Mouse (Mus musculus): ENCODE data around the gene Rgs8.

The Rgs8 gene

DNA sequence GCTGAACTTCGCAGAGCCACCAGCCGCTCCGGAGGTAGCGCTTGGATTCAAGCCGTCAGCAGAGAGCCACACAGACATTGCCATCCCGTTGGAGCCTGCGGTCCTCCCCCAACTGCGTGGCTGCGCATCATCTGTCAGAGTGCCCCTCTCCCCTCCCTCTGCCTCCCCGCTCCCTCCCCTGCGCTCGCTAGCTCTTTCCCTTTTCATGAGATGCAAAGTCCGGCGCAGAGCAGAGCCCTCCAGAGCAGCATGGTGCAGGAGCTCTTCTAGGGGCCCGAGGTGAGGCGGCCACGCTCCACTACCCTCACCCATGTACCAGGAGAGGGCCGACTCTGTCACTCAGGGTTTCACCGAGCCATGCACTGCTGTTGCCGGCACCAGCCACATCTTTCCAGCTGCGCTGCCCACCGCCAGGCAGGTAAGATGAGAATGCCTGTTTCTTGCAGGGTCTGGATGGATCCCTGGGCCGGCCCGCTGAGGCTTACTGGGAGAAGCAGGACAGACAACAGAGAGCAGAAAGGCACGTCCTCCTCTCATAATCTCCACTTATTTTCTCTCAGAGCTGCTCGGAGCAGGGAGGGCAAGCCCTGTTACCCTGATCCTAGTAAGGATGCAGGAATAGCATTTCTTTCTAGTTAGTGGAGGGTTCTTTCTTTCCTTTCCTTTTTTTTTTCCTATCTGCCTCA lies at the start of gene Rgs8:
Gene Rgs8, plus strand, starts transcription at position 88 of the 686 bp plus-strand sequence.
- peak; percentile 74 for DNase-seq (ENCODE audit: low spot score)

DNA sequence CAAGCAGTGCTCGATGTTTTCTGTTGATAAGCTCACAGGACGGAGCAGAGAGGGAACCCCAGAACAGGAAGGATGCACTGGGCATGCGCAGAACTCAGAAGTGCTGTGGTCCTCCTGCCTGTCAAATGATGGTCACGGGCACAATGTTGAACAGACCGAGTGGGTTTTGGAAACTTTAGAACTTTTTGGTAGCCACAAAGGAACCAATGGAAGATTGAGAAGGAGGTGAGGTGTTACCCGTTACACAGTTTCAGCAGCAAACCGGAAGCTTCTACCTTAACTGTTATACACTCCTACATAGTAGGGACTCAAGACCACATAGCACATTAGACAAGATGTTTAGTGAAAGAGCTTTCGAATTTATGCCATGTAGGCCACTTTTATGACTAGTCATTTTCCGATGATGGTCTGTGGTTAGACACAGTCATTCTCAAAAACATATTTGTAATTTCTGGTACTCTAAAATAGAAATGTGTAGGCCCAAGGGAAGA lies 35.4 kb upstream of the Rgs8 start:
- no peak for DNase-seq (ENCODE audit: low spot score)

DNA sequence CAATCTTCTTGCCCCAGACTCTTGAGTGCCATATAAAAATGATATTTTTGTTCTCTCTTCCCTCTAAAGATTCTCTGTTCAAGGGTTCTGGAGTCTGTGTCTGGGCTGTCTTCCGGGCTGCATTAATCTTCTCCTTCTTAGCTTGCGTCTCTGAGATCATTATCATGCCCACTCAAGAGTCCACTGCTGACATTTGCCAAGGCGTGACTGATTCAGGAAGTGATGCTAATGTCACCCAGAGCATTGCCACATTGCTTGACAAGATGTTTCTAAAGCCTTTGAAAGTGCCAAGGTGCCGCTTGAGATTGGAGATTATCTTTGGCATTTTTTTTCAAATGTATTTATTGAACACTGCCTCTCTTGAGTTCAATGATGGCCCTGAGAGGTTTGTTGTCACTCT lies 29.8 kb upstream of the Rgs8 start:
- DNase-seq (ENCODE audit: low spot score): no peak

DNA sequence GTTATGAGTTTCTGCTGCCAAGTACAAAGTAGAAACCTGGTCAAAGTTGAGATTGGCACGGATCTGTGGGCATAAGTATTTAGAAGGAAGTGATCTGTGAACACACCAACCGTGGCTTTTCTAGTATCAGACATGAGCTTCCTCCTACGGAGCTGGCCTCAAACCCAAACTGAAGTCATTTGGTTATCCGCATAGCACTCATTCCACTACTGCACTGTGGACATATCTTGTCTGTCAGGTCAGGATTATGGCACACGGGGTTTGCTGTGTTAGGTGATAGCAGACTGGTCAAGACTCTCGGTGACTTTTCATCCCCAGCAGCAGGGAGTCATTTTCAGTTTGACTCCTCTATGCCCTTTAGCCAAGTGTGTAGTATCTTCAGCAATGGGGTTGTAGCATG lies 20.1 kb upstream of the Rgs8 start:
- DNase-seq (ENCODE audit: low spot score): no peak

DNA sequence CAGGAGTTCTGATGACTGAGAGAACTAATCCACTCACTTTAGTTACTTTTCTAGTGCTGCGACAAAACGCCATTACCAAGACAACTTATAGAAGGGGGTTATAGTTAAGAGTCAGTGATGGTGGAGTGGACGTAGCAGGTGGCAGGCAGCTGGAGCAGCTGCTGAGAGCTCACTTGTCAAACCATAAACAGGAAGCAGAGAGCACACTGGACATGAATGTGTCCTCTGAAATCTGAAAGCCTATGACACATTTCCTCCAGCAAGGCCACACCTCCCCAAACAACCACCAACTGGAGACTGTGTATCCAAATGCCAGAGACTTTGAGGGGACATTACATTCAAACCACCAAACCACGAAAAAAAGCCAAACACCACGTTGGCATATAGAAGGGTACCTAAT lies 17.8 kb upstream of the Rgs8 start:
- DNase-seq (ENCODE audit: low spot score): no peak

DNA sequence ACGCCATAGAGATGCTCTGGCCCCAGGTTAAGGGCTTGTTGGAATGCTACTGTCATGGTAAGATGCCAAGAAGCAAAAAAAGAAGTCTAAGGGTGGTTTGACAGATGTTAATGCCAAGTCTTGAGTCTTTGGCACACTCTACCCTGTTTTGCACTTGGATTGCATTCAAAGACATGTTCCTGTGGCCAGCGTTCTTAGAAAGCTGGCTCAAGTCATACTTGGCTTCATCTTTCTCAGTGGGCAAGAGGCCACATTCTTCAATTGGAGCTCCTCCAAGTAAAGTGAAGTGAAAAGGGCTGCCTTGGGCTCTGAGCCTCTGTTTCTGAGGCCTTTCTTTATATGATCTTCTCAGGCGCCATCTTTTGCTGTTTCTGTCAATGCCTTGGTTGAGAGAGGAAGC lies 17.3 kb upstream of the Rgs8 start:
- no peak for DNase-seq (ENCODE audit: low spot score)

DNA sequence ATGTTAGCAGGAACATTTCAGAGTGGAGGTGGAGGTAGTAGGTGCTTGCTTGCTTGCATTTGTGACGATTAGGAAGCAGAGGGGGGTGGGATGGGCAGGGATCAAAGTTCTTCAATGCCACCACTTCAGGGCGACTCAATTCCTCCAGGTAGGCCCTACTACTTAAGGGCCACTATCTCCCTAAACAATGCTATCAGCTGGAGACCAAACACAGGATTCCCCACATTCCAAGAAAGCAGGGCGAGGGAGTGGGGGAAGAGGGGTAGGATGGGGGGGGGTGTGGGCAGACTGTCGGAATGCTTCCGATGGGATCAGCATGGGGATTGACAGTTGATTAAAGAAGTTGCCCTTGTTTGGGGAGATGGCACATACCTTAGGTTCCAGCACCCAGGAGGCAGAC lies 16.0 kb upstream of the Rgs8 start:
- DNase-seq (ENCODE audit: low spot score): no peak

DNA sequence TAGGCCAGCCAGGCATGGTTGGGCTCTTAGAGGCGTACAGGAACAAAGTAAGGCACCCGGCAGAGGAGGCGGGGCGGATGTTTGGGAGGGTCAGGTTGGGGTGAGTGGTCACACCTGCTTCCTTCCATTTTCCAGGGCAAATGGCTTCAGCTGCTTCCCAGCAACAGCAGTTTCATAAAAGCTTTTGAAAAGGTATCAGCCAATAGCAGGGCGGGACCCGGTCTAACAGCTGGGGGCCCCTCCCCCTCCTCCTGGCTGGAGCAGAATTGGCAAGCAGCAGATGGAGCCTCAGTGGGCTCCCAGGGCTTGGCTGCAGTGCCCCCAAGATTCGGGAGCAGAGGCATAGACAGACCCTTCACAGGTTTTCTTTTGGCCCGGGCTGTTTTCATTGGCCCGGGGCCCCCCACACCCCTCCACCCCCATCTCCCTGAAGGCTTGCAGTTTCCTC lies 11.3 kb upstream of the Rgs8 start:
- peak; percentile 76 for DNase-seq (ENCODE audit: low spot score)

DNA sequence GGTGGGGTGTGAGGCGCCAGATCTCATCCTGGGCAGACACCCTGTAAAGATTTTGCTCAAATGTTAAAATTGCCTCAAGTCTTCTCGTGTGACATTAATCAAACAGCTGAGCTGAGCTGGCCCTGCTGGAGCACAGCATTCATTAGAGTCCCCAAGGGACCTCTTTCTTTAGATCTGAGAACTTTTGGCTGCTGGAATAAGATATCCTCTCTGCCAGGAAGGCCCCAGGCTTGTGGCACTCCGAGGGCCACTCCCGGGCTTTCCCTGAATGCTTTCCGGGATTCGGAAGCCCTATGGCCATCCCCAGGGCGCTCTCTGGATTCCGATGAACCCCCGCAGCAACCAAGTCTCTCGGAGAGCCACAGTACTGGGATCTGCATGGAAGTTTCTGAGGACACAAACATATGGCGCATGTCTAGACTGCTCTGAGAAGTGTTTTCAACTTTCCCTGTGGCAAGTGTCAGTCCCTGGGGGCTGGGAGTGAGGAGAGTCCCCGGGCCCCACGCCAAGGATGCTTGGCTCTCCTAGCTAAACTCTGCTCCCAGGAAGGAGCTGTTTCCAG lies 10.8 kb upstream of the Rgs8 start:
- DNase-seq (ENCODE audit: low spot score): peak; percentile 46

DNA sequence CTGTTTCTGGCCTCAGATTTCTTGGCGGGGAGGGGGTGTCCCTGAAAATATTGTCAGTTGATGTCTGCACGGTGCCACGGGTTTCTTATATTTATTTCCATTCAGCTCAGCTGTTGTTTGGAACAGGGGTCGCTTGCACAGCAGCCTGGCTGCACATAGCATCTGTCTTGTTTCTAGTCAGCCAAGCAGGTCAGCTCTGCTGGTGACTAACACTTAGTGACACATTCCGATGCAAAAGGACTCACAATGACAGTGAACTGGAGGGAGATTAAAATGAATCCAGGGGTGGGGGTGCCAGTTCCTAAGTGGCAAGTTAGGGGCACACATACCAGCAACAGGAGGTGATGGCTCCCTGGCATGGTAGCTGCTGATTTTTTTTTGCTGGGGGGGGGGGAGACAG lies 849 bp downstream of the Rgs8 start:
- DNase-seq (ENCODE audit: low spot score): peak; percentile 74

DNA sequence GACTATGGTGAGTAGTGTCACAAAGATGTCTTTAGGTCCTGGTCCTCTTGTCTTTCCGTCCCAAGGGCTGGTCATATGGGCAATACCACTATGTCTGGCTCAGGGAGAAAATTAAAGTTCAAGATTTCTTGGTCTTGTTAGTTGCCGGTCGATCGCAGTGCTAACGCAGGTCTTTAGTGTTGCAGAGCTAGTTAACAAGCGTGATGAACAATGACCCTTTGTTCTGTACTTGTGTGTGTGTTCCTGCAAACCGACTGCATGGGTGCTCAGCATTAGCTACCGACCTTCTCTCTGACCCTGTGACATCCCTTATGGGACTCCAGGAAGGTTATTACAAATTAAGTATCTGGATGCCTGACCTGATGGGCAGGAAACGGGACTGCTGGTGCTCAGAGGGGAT lies 6.8 kb downstream of the Rgs8 start:
- DNase-seq (ENCODE audit: low spot score): peak; percentile 62

DNA sequence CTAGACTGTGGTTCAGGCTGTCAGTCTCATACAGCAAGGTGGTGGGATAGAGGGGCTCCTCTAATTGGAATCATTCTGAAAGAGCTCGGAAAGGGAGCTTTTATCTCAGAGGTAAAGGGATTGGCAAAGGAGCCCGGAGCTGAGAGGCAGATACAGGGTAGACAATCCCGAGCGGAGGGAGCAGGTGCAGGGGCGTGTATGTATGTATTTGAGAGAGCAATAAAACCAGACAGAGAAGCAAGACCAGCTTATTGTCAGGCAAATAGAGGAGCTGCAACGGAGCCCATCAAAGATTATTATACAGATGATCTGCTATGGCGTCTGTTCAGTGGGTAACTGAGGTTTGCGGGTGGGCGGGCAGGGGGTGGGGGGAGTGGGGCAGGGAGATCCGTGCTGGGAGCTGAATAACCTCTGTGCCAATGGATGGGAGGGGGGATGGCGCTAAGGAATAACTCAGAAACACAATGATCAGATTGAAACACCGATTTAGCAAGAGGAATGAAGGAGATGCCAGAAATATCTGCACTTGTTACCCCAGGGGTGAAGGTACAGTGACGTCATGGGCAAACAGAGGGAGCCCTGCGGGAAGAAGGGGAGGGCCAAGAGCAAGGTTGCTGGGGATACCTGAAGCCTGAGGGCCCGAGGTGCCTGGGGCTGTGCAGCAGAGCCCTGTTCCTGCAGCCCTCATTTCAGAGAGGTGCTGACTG lies 8.3 kb downstream of the Rgs8 start:
- DNase-seq (ENCODE audit: low spot score): peak; percentile 46

DNA sequence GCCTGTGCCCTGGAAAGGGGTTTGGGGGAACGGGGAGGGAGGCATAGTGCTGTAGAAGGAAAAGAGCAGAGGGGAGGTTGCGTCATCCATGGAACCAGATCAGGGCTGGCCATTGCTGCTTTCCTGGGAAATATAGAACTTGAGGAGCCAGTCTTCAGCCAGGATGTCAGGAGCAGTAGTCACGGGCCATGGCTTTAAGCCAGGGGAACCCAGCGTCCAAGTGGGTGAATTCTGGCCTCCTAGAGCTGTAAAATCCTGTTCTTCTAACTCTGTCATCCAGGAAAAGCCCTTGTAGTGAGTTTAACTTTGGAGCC lies 8.8 kb downstream of the Rgs8 start:
- peak; percentile 31 for DNase-seq (ENCODE audit: low spot score)

DNA sequence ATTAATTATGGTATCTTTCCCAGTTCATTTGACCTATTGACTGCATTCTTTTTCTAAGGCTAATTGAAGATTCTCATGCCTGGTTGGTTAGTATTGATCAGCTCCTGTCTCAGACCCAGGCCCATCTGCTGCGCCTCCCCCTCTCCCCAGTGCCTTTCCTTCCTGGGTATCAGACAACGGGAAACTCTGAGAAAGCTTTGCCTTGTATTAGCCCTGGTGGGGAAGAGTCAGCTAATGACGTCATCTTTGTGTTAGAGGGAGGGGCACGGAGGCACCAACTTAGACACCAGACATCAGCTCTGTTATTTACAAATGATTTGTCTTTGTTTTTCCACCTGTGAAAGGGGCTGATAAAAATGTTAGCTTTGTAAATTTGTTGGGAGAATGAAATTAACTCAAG lies 9.5 kb downstream of the Rgs8 start:
- DNase-seq (ENCODE audit: low spot score): peak; percentile 65

DNA sequence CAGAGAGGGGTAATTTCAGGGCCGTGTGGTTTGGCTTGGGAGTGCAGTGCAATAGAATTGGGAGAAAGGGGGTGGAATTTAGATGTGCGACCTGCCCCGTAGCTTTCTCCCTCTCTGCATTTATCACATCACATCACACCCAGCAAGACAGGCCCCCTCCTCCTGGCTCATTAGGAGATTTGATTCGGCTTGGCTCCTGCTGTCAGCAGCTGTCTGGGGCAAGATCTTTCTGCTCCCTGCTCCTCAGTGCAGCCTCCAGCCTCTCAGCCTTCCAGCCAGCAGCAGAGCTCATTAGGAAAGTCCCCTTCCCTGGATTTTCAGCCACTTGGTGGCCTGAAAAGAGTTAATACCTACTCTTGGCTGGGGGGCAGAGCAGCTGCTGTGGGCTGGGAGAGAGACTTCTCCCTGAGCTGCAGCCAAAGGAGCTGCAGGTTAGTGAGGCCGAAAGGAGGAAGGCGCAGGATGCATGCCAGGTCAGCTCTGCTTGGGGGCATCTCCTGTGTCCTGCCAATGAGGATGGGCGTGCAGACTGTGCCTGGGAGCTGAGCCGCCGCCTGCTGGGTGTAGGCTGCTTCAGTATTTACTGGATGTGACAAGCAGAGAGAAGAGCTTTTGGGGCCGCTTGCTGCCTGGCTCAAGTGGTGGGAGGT lies 12.4 kb downstream of the Rgs8 start:
- DNase-seq (ENCODE audit: low spot score): peak; percentile 84

DNA sequence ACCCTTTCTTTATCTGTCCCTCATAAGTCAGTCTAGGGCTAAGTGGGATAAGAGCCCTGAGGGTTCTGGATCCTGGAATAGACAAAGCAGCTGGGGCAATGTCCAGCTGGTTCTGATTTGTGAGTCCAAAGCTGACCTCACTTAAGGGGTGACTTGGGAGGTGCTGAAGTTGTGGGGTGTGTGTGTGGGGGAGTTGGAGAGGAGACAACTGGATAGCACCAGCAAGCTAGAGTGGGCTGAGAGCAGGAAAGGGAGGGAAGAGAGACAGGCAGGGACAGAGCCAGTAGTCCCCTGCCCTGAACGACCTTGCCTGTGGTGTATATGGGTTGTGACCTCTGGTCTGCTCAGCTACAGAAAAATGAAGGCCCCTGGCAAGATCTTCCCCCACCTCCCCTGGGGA lies 13.4 kb downstream of the Rgs8 start:
- no peak for DNase-seq (ENCODE audit: low spot score)

DNA sequence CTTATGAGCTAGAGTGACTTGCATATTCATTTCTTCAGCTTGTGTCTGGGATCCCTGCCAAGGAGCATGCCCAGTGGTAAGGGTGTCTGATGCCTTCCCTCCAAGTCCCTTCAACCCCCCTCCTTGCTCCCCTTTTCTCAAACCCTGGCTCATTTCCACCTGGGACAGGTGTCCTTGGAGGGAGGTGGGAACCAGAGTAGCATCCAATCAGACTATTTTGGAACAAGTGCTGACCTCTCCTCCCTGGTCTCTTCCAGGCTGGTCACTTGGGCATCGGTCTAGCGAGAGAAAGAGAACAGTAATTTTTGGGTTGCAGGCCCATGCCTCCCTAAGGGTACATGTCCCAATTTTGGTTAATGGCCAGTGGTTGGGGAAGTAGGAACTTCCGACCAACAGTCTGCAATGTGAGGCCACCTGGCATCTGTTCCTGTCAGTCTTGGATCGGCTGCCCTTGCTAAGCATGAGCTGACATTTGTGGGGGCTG lies 14.5 kb downstream of the Rgs8 start:
- DNase-seq (ENCODE audit: low spot score): no peak

DNA sequence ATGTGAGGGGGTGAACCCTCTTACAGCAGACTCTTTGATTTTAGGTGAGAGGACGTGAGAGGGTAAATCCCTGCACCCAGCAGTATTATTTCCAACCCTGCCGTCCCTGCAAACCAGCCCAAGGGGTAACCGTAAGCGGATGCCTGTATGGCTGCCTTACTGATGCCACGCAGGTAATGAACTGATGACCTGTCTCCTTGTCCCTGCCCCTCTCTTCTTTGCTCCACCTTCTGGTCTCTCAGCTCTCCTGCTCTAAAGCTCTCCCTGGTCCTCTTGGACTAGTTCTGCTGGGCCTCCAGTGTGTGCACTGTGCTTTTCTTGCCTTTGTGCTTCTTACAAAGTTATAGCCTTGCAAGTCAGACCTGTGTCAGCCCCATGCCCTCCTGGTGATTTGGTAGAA lies 15.0 kb downstream of the Rgs8 start:
- DNase-seq (ENCODE audit: low spot score): no peak

DNA sequence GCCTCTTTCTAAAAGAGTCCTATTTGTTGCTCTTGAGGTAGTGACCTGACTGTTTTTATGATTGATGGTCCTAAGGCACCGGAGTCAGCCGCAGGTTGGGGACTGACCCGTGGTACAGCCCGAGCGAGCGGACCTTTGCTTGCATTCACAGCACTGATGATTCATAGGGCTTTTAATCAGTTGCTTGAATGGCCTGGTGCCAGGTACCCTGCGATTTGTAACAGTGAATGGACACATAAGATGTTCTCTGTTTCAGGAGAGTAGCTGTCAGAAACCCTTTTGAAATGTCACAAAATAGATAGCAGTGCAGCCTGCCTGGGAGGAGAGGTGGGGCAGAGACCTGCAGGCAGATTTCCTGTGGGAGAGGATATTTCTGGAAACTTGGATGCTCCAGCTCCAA lies 16.3 kb downstream of the Rgs8 start:
- DNase-seq (ENCODE audit: low spot score): no peak

DNA sequence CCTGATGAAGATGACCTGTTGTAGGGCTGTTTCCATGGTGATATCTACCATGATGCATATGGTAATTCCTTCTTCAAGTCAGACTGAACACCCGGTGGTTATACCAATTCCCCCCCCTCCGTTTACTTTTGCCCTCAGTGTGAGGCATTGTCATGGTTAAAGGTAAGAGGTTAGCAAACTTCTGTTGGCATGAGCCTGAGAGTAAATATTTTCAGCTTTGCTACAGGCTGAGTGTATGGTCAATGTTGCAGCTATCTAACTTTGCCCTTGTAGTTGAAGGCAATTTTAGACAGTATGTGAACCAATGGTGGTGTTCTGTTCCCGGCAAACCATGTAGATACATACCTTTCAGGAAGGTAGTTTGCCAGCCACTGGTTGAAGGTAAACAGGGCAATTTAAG lies 16.9 kb downstream of the Rgs8 start:
- no peak for DNase-seq (ENCODE audit: low spot score)

DNA sequence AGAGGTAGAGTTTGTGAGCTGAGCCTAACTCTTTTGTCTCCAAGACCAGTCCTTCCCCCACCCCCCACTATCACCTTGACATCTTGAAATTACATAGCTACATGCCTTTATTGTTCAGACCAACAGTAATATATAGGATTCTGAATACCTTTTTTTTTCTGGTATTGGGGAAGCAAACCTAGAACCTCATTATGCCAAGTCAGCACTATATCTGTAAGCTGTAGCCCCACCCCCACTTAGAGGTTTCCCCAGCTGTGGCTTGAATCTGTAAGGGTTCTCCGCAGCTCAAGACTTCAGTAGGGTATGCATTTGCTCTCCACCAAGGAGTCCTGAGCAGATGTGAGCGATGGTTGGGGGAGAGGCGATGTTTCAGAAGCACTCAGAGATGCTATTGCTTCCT lies 18.5 kb downstream of the Rgs8 start:
- no peak for DNase-seq (ENCODE audit: low spot score)

DNA sequence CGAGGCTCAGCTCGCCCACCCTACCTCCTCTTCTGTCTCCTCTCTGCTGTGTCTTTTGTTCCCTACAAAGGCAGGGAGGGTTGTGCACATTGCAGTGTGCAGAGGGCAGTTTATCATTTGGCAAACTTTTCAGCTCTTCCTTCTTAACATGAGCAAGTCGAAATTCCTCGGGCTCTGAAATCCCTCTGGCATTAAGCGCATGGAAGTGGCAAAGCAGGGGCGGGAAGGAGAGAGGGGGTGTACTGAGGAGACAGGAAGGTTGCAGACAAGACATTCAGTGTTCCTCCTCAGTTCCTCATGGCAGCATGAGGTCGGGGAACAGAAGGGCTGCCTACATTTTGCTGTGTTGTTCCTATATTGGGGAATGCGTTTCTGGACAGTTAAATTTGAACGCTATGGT lies 19.9 kb downstream of the Rgs8 start:
- DNase-seq (ENCODE audit: low spot score): no peak

DNA sequence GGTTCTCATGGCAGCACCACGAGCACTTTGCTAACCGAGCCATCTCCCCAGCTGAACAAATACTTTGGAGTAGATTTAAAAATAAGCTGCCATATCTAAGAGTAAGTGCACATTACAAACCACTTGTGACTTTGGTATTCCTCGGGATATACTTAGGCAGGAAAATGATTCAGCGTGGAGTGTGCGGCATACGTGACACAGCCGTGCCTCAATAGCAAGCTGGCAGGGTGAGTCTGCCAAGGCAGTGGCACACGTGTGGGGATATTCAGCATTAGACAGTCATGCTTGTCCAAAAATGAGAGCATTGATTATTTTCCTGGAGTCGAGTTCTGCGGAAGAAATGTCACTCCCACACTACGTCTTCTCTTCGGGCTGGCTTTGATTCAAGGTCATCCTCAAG lies 21.1 kb downstream of the Rgs8 start:
- no peak for DNase-seq (ENCODE audit: low spot score)

All from retina, embryonic 14.5 days (tissue).